Mouse (Mus musculus) embryonic fibroblast, embryonic 13.5 days (primary cell): ENCODE measurements at regions not wholly inside any gene's neighbourhood (a gene's known extent, or its start where the extent isn't known, plus 50 kb on each side); places are given as distances from the start of the nearest gene placed in this dataset.

Source experiments
- CTCF ChIP-seq: IDR thresholded peaks from 2 replicates; pipeline ENCODE4 v1.5.1; 2011; ENCODE audit warnings: mild to moderate bottlenecking, control low read depth, low read length, moderate library complexity, borderline replicate concordance; ENCODE audit not compliant: insufficient read depth
- POLR2A ChIP-seq: IDR thresholded peaks from 2 replicates; pipeline ENCODE4 v1.6.1; 2011; ENCODE audit warnings: low read depth, mild to moderate bottlenecking, control low read depth, low read length, moderate library complexity

GRCm38 (mm10) chr14:68945906-68946305 lies 348.2 kb downstream of the Synb start:
- TF ChIP-seq POLR2A (no peak), CTCF (no peak)
